9 mouse cellular contexts compared by ENCODE assay signal in the genomic region with DNA sequence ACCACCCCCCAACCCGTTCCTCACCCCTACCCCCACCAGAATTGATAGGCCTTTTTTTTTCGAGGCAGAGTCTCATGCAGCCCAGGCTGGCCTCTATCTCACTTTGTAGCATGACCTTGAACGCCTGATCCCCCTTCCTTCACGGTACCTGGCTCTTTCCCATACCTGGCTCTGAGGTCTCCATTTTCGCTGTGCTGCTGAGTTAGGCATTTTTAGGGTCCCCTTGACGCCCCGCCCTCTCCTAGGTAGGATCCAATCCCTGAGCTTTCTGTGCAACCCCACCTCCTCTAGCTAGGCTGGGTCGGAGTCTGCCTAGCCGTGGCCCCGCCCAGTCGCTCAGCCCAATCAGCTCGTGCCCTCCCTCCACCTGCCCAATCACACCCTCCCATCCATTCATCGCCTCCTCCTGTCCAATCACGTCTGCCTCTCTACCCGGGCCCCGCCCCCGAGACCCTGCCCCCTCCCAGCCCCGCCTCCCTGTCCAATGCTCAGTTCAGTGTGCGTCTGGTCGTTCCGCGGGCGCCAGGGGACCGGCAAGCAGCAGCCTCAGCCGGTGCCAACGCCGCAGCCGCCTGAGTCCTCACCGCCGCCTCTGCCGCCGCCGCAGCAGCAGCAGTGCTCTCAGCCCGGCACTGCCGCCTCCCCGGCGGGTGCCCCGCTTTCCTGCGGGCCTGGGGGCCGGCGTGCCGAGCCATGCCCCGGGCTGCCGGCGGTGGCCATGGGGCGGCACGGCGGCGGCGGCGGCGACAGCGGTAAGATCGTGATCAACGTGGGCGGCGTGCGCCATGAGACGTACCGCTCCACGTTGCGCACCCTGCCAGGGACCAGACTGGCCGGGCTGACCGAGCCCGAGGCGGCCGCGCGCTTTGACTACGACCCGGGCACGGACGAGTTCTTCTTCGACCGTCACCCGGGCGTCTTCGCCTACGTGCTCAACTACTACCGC. TPM values are rescaled to one million over a fixed set of nuclear protein-coding genes. Genes with fewer than 3 reads are reported as not detected.
DNase-seq lines count a peak whose midpoint lies in the region; ATAC-seq and TF ChIP-seq lines count a peak whose summit lies in the region.
"Had no signal": no experiment of that assay in that cellular context is flagged by ENCODE, and none has a peak within 500 bp of the region (broad histone marks: within the 10 kb centered on the region; RNA-seq: fewer than 3 reads in every experiment).

A gene (plus strand): TSS at position 263 of the 946 bp plus-strand sequence.

- no peaks in the 10 kb centered on the region; the same call in 1 of the 2 replicates for H3K36me3 ChIP-seq in forebrain, embryonic 13.5 days (ENCODE audit: poor library complexity, severe bottlenecking)
- no peaks in the 10 kb centered on the region for H3K36me3 ChIP-seq in heart, postnatal 0 days (replicated peaks; ENCODE audit: control insufficient read depth, insufficient read depth, low read length)
- H3K36me3 ChIP-seq in liver, embryonic 13.5 days = no peaks in the 10 kb centered on the region
- no peaks in the 10 kb centered on the region for H3K36me3 ChIP-seq in splenic B cell, adult 2 months (ENCODE audit: control insufficient read depth, insufficient read depth, low read length, poor library complexity, severe bottlenecking)

- DNase-seq in cerebellum, adult 11 months = peak; percentile 98
- DNase-seq in heart, postnatal 0 days (ENCODE audit: low spot score) = peak; percentile 71
- peak; percentile 95 to 97 for DNase-seq in kidney, postnatal 36 days
- DNase-seq in liver, embryonic 13.5 days = peak; percentile 75
- DNase-seq in natural killer cell, adult 2 months (ENCODE audit: low spot score in 2 of 2) = peak; percentile 86 to 92
- peak; percentile 98 for DNase-seq in splenic B cell, adult 2 months (ENCODE audit: low read depth, low spot score)

- no peak for TF ChIP-seq EP300 in heart, postnatal 0 days (IDR thresholded peaks at IDR 0.05; ENCODE audit: low read depth)

- WGBS in forebrain, embryonic 13.5 days = under 1% methylated on average over 78 of the region's 80 CpGs
- under 1% methylated on average over 68 of the region's 80 CpGs for WGBS in heart, postnatal 0 days
- 1% methylated on average over 80 of the region's 80 CpGs for WGBS in liver, embryonic 13.5 days (ENCODE audit: insufficient replicate concordance)

- no peak for TF ChIP-seq CTCF in heart, postnatal 0 days (IDR thresholded peaks at IDR 0.05; ENCODE audit: low read depth)

- H3K4me1 ChIP-seq in forebrain, embryonic 13.5 days = peaks cover 74% of the 10 kb centered on the region
- H3K4me1 ChIP-seq in heart, postnatal 0 days (ENCODE audit: control insufficient read depth, insufficient read depth) = peaks cover 12% of the 10 kb centered on the region
- H3K4me1 ChIP-seq in liver, embryonic 13.5 days (replicated peaks) = peaks cover 32% of the 10 kb centered on the region

- H3K27me3 ChIP-seq in forebrain, embryonic 13.5 days = peaks cover 53% of the 10 kb centered on the region
- peaks cover 84% of the 10 kb centered on the region for H3K27me3 ChIP-seq in heart, postnatal 0 days (ENCODE audit: control insufficient read depth, insufficient read depth, low read length)
- H3K27me3 ChIP-seq in liver, embryonic 13.5 days = peaks cover 83% of the 10 kb centered on the region
- 0 out of 2 replicates have a peak, but pooled peaks cover 2% of the 10 kb centered on the region for H3K27me3 ChIP-seq in splenic B cell, adult 2 months (ENCODE audit: control insufficient read depth, insufficient read depth, low read length, poor library complexity, severe bottlenecking)

- peak within 1 kb of the TSS; percentile 62 for H3K4me3 ChIP-seq in forebrain, embryonic 13.5 days
- peak within 1 kb of the TSS; percentile 49 for H3K4me3 ChIP-seq in heart, postnatal 0 days (ENCODE audit: low read depth, low read length)
- peak within 1 kb of the TSS; percentile 55 for H3K4me3 ChIP-seq in liver, embryonic 13.5 days (replicated peaks)

- no peaks in the 10 kb centered on the region for H3K9me3 ChIP-seq in forebrain, embryonic 13.5 days (replicated peaks)
- no peaks in the 10 kb centered on the region for H3K9me3 ChIP-seq in heart, postnatal 0 days (replicated peaks; ENCODE audit: control insufficient read depth, low read length)
- H3K9me3 ChIP-seq in liver, embryonic 13.5 days (replicated peaks) = no peaks in the 10 kb centered on the region

- peak within 1 kb of the TSS; percentile 72 for H3K9ac ChIP-seq in forebrain, embryonic 13.5 days
- H3K9ac ChIP-seq in heart, postnatal 0 days (replicated peaks; ENCODE audit: low read depth, low read length) = no peak within 1 kb of the TSS
- 0 out of 2 replicates have a peak within 1 kb of the TSS, but pooled peaks have one; percentile 17 for H3K9ac ChIP-seq in liver, embryonic 13.5 days

- peak within 1 kb of the TSS; percentile 59 for H3K27ac ChIP-seq in forebrain, embryonic 13.5 days
- no peak within 1 kb of the TSS for H3K27ac ChIP-seq in heart, postnatal 0 days (ENCODE audit: low read depth)
- no peak within 1 kb of the TSS for H3K27ac ChIP-seq in liver, embryonic 13.5 days

- peak; percentile 87 for ATAC-seq in CD4-positive, CD25-positive, alpha-beta regulatory T cell, adult 4 months
- ATAC-seq in forebrain, embryonic 13.5 days = peak; percentile 93
- peak; percentile 89 for ATAC-seq in heart, postnatal 0 days (ENCODE audit: insufficient read depth, low read depth)
- peak; percentile 88 for ATAC-seq in liver, embryonic 13.5 days (ENCODE audit: low read depth)

- H3K4me2 ChIP-seq in forebrain, embryonic 13.5 days = peak within 1 kb of the TSS; percentile 99
- peak within 1 kb of the TSS; percentile 91 for H3K4me2 ChIP-seq in heart, postnatal 0 days (ENCODE audit: low read depth, low read length)
- peak within 1 kb of the TSS; percentile 74 for H3K4me2 ChIP-seq in liver, embryonic 13.5 days

RNA-seq across cellular contexts. Expression of the gene that starts here (rescaled TPM):
- polyA plus RNA-seq in CD4-positive, CD25-positive, alpha-beta regulatory T cell, adult 4 months (2017; shearing (Covaris generic)) = under 1 TPM in 1 of 2 experiments, not detected in 1; 0.42 TPM
- 2.1 and 2.4 TPM in 2 replicates for polyA plus RNA-seq in forebrain, embryonic 13.5 days (2015; fragmentation: Nextera tagmentation; extraction: Ambion mirVana)
- not detected in 2 replicates for total RNA-seq in heart, postnatal 0 days (2014; rRNA removed; ENCODE audit: low replicate concordance)
- polyA plus RNA-seq in heart, postnatal 0 days (2015; fragmentation: Nextera tagmentation; extraction: Ambion mirVana) = not detected in 2 replicates
- polyA plus RNA-seq in liver, embryonic 13.5 days (2015; fragmentation: Nextera tagmentation; extraction: Ambion mirVana) = 0.05 and 0.06 TPM in 2 replicates
- total RNA-seq: MEL had no signal

Comparison
In these comparisons a context has a peak if more than half of its experiments do, and no peak if none do; other contexts are left out.
1. Peak in ATAC-seq in CD4-positive, CD25-positive, alpha-beta regulatory T cell, adult 4 months; RNA of the gene not detected or under 1 TPM.
2. Peak in DNase-seq, ATAC-seq, H3K4me3 ChIP-seq and H3K4me2 ChIP-seq in heart, postnatal 0 days; RNA of the gene not detected or under 1 TPM.
3. Peak in DNase-seq, ATAC-seq, H3K4me3 ChIP-seq, H3K9ac ChIP-seq and H3K4me2 ChIP-seq in liver, embryonic 13.5 days; RNA of the gene not detected or under 1 TPM.